Mouse (Mus musculus): ENCODE measurements around the gene Letm1. TPM values are rescaled to one million over a fixed set of nuclear protein-coding genes. Genes with fewer than 3 reads are reported as not detected.

The Letm1 gene
- 43.5 and 47.8 TPM in 2 replicates for polyA plus RNA-seq (2012; rRNA removed)

GRCm38 (mm10) chr5:33782345-33782998 lies at the start of gene Letm1:
Gene Letm1 (minus strand): TSS chr5:33782817.

GRCm38 (mm10) chr5:33819876-33820732 lies 37.5 kb upstream of the Letm1 start, which contains the start of gene Nsd2:
Gene Nsd2 (plus strand): TSS chr5:33820725.

GRCm38 (mm10) chr5:33721541-33722265 lies 60.9 kb downstream of the Letm1 start, which contains the start of gene Fgfr3:
Gene Fgfr3 (plus strand): TSS chr5:33721674.

Other genes with a start within 250 kb of the Letm1 start
- gene Fam53a, start 153.2 kb downstream of the Letm1 start, polyA plus RNA-seq (2012; rRNA removed) = 13.9 and 14.2 TPM in 2 replicates
- 0.62 and 0.64 TPM in 2 replicates for gene Gm9903, start 152.9 kb downstream of the Letm1 start, polyA plus RNA-seq (2012; rRNA removed)
- 55.8 and 58.5 TPM in 2 replicates for gene Slbp, start 130.2 kb downstream of the Letm1 start, polyA plus RNA-seq (2012; rRNA removed)
- 17.2 and 20.2 TPM in 2 replicates for gene Tacc3, start 124.7 kb downstream of the Letm1 start, polyA plus RNA-seq (2012; rRNA removed)
- gene Tmem129, start 124.4 kb downstream of the Letm1 start, polyA plus RNA-seq (2012; rRNA removed) = 27.9 and 29.1 TPM in 2 replicates
- 54.5 and 60.8 TPM in 2 replicates for gene Fgfr3, start 61.1 kb downstream of the Letm1 start, polyA plus RNA-seq (2012; rRNA removed)
- gene Nsd2, start 37.9 kb upstream of the Letm1 start, polyA plus RNA-seq (2012; rRNA removed) = 104 TPM in 2 replicates
- gene Nelfa, start 153.6 kb upstream of the Letm1 start, polyA plus RNA-seq (2012; rRNA removed) = 39.1 and 41.6 TPM in 2 replicates
- gene Gm1673, start 200.6 kb upstream of the Letm1 start, polyA plus RNA-seq (2012; rRNA removed) = 560 and 649 TPM in 2 replicates
- 17.2 and 19.2 TPM in 2 replicates for gene Nat8l, start 213.2 kb upstream of the Letm1 start, polyA plus RNA-seq (2012; rRNA removed)

All from central nervous system, embryonic 18 days (tissue).